Mouse (Mus musculus) kidney, postnatal 0 days (tissue): Measurements from ENCODE around the gene Met. TPM values are rescaled to one million over a fixed set of nuclear protein-coding genes. Genes with fewer than 3 reads are reported as not detected.

Source experiments
- ATAC-seq: fragments of 200-750 bp; cut with Nextera tagmentation; replicated peaks from 2 replicates; pipeline ENCODE4 v1.8.0; 2017; ENCODE audit warnings: low read depth, moderate number of reproducible peaks, moderate TSS enrichment, moderate library complexity; ENCODE audit not compliant: low FRiP score
- DNase-seq: peaks from one replicate; pipeline ENCODE4 v3.0.0-alpha.2; 2016; ENCODE audit warnings: low spot score
- H3K27ac ChIP-seq: fragments of 300-500 bp; sonication (generic); 2 replicates; pipeline ENCODE4 v1.5.1; 2014; ENCODE audit warnings: mild to moderate bottlenecking
- H3K27me3 ChIP-seq: fragments of 300-500 bp; sonication (generic); 2 replicates; pipeline ENCODE4 v1.6.1; 2014; ENCODE audit warnings: low read length, mixed read lengths; ENCODE audit not compliant: insufficient read depth
- H3K36me3 ChIP-seq: fragments of 300-500 bp; sonication (generic); 2 replicates; pipeline ENCODE4 v1.6.1; 2014; ENCODE audit warnings: low read length, mixed read lengths; ENCODE audit not compliant: insufficient read depth
- H3K4me1 ChIP-seq: fragments of 300-500 bp; sonication (generic); replicated peaks from 2 replicates; pipeline ENCODE4 v1.6.1; 2014; ENCODE audit warnings: antibody characterized with exemption, low read length, mixed read lengths; ENCODE audit not compliant: insufficient read depth
- H3K4me2 ChIP-seq: fragments of 300-500 bp; sonication (generic); 2 replicates; pipeline ENCODE4 v1.6.1; 2014; ENCODE audit warnings: mild to moderate bottlenecking, low read length, moderate library complexity, mixed read lengths
- H3K4me3 ChIP-seq: fragments of 300-500 bp; sonication (generic); replicated peaks from 2 replicates; pipeline ENCODE4 v1.5.1; 2014; ENCODE audit warnings: low read depth, low read length
- H3K9ac ChIP-seq: fragments of 300-500 bp; sonication (generic); 2 replicates; pipeline ENCODE4 v1.6.1; 2014; ENCODE audit warnings: low read depth, low read length
- H3K9me3 ChIP-seq: fragments of 300-500 bp; sonication (generic); replicated peaks from 2 replicates; pipeline ENCODE4 v1.6.1; 2016; ENCODE audit warnings: low read length, inconsistent platforms, mixed read lengths
- CTCF ChIP-seq: IDR thresholded peaks from 2 replicates; pipeline ENCODE4 v1.5.1; 2016; ENCODE audit warnings: antibody characterized with exemption, low read depth, mild to moderate bottlenecking, moderate library complexity
- WGBS: fragments of 180-500 bp; shearing (Covaris S2); extraction: QIAGEN DNeasy Blood & Tissue Kit; methylation state at CpG from one replicate; pipeline ENCODE4 v1.1.7; 2014; 5-methylcytosine and 5-hydroxymethylcytosine counted together
- polyA plus RNA-seq: library from polyadenylated mRNA; unstranded; fragments of >200 nt; fragmentation: Nextera tagmentation; extraction: Ambion mirVana; gene quantifications from 2 replicates; pipeline ENCODE4 v1.2.1, GENCODE M21; 2015

Met gene
- polyA plus RNA-seq, 1 experiment from 2014 or later: 17.9 TPM

DNA sequence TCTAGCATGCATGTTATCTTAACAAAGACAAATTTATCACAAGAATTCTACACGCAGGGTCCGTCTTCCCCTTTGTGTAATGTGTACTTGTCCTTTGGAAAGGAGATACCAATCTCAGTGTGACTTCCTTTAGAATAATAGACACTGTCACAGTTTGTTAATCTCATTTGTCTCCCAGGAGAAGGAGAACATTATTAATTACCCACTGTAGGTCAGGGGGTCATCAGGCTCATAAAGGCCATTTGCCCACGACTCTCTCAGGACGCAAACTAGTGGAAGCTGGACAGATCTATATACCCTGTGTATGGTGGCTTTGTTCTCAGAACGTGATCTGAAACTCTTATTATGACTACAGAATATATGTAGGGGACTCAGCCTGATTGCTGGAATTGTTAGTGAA, 12.3 kb upstream of the Met start:
- no peak overlapping the region for H3K4me3 ChIP-seq
- WGBS: 19% methylated on average over 5 of the region's 5 CpGs
- H3K4me1 ChIP-seq: no peaks in the 10 kb centered on the region
- no peak for TF ChIP-seq CTCF
- H3K36me3 ChIP-seq: no peaks in the 10 kb centered on the region
- no peak overlapping the region for H3K9ac ChIP-seq
- no peaks in the 10 kb centered on the region for H3K27me3 ChIP-seq
- H3K4me2 ChIP-seq: no peak overlapping the region
- H3K9me3 ChIP-seq: no peaks in the 10 kb centered on the region
- DNase-seq (peak; percentile 36), ATAC-seq (no peak)
- H3K27ac ChIP-seq: no peak overlapping the region

DNA sequence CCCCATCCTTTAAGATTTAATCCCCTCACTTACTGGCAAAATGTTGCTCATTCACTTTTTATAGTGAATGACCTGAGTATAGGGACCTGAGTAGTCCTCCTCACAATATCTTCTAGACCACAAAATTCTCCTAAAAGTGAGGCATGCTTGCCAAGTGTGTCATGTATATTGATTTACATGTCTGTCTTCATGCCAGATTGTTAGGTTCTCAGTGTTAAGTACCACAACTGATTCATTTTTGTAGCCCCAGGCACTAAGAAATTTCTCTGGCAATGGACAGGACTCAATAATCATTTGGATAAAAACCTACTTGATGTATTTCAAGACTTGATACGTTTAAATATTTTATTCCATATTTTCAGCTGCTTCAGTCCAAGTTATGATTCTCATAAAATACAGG, 8.5 kb upstream of the Met start:
- ATAC-seq: no peak
- Histone ChIP-seq H3K4me1 (no peaks in the 10 kb centered on the region), H3K36me3 (no peaks in the 10 kb centered on the region), H3K27ac (no peak overlapping the region), H3K9me3 (no peaks in the 10 kb centered on the region), H3K9ac (no peak overlapping the region), H3K4me3 (no peak overlapping the region), H3K4me2 (no peak overlapping the region), H3K27me3 (no peaks in the 10 kb centered on the region)
- DNase-seq: no peak
- 91% methylated on average over 1 of the region's 1 CpGs for WGBS
- TF ChIP-seq CTCF: no peak

DNA sequence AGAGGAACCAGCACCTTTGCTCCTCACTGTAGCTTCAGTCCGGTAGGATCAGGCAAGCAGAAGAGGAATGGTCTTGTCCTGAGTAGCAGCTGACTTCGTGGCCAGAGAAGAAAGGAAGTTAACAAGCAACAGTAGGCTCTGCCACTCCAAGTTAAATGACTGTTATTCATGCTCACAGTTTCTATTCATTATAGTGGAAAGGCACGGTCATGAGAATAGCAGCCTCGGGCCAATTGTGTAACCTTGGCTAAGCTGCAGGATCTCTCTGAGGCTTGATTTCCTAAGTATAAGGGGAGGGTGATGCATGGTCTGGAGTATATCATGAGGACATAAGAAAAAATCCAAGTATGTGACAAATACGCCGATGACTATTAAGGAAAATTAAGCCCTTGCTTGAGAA, 4.0 kb upstream of the Met start:
- no peak for ATAC-seq
- WGBS: 76% methylated on average over 6 of the region's 6 CpGs
- H3K9me3 ChIP-seq: no peaks in the 10 kb centered on the region

DNA sequence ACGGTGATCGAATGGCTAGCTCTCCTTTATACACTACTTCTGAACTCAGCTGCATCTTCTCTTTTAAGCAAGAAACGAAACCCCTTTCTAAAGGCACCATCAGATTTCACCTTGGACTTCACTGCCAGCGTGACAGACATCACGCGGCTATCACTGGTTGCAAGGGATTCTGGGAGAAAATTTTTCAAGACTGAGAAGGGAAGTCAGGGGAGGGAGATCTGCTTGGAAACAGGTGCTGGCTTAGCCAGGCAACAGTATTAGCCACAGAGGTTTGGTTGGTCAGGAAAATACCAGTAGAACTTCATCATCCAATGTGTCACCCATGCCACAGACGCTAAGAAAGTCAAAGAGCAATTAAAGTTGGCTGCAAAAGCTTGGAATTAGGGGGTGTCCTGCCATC, 2.2 kb upstream of the Met start:
- ATAC-seq (no peak), DNase-seq (no peak)
- Histone ChIP-seq H3K4me1 (no peaks in the 10 kb centered on the region), H3K4me3 (no peak overlapping the region), H3K36me3 (no peaks in the 10 kb centered on the region), H3K27ac (no peak overlapping the region), H3K27me3 (no peaks in the 10 kb centered on the region), H3K4me2 (no peak overlapping the region), H3K9me3 (no peaks in the 10 kb centered on the region), H3K9ac (no peak overlapping the region)
- TF ChIP-seq CTCF: no peak
- WGBS: 80% methylated on average over 7 of the region's 7 CpGs

More for the DNA sequence above, 4.0 kb upstream of the Met start:
- Histone ChIP-seq H3K4me2 (no peak overlapping the region), H3K27me3 (no peaks in the 10 kb centered on the region), H3K36me3 (no peaks in the 10 kb centered on the region), H3K9ac (no peak overlapping the region), H3K4me1 (no peaks in the 10 kb centered on the region), H3K4me3 (no peak overlapping the region), H3K27ac (no peak overlapping the region)
- no peak for DNase-seq
- TF ChIP-seq CTCF: no peak

DNA sequence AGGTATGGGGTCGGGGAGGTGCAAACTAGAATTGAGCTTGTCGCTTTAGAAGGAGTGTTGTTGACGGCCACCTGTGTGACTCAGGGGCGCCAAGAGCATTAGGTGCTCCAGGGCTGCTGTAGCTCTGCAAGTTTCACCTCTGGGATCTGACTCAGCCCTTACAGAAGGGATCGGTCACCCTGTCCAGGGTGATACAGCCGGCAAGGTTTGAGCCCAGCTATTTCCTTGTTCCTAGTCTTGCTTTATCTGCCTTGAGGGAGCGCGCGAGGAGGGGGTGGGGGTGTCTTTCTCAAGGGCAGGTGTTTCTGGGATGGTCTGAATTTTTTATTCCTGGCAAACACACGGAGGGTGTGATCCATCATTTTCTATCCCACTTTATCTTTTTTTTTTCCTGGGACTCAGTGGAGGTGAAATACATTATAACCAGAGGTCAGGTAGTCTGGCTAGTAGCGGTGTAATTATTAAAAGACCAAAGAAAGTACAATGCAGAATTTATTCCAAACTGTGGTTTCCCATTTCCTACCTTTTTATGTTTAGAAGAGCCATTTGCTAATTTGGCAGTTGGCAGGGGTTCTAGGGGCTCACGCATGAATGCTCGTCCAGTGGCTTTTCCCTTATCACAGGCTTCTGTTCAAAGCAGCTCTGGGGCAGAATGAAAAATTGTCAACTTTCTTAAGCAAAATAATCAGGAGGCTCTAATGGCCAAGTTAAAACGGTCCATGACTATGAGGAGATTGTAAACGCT, 853 bp downstream of the Met start:
- Histone ChIP-seq H3K4me2 (peak overlapping the region; percentile 98), H3K4me3 (peak overlapping the region; percentile 71), H3K9ac (peak overlapping the region; percentile 74), H3K9me3 (no peaks in the 10 kb centered on the region), H3K27ac (peak overlapping the region; percentile 92), H3K27me3 (no peaks in the 10 kb centered on the region), H3K36me3 (no peaks in the 10 kb centered on the region), H3K4me1 (no peaks in the 10 kb centered on the region)
- no peak for TF ChIP-seq CTCF
- ATAC-seq (peak; percentile 81), DNase-seq (peak; percentile 40)
- WGBS: 6% methylated on average over 15 of the region's 15 CpGs

DNA sequence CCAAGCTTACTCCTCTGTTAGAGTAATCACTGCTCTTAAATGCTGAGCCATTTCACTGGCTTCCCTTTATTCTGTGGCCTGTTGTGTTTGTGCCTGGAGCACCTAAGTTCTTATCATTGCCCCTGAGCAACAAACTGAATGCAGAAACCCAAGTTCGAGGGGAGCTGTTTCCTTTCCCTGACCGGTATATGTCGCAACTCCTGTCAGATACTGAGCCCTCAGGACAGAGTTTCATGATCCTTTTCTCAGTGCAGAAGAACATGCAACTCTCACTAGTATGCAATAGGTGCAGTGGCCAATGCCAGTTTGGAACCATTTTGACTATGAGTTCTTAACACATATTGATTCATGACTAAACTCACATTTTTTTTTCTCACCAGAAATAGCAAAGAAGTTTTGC, 2.9 kb downstream of the Met start:
- H3K4me2 ChIP-seq: peak overlapping the region; percentile 30
- 55% methylated on average over 3 of the region's 3 CpGs for WGBS
- no peaks in the 10 kb centered on the region for H3K27me3 ChIP-seq
- H3K36me3 ChIP-seq: no peaks in the 10 kb centered on the region
- TF ChIP-seq CTCF: no peak
- no peak overlapping the region for H3K9ac ChIP-seq
- H3K4me1 ChIP-seq: no peaks in the 10 kb centered on the region
- no peak for DNase-seq
- ATAC-seq: no peak
- no peak overlapping the region for H3K4me3 ChIP-seq
- no peak overlapping the region for H3K27ac ChIP-seq
- H3K9me3 ChIP-seq: no peaks in the 10 kb centered on the region

DNA sequence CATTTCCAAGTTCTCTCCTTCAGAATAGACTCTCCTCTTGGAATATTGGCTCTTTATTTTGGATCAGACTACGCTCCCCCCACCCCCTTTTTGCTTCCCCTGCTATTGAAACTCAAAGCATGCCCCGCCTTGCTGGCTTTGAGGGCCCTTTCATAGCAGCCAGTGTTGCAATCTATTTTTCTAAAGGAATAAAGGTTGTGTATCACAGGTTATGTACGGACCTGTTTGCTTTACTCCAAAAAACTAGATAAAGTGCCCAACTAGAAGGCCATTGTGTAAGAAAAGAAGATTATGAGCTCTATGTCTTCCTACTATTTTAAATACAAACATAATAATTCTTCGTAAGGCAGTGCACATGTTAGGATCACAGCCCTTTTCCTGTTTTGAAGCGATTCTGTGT, 5.4 kb downstream of the Met start:
- H3K4me2 ChIP-seq: no peak overlapping the region
- no peaks in the 10 kb centered on the region for H3K36me3 ChIP-seq
- TF ChIP-seq CTCF: no peak
- no peak overlapping the region for H3K4me3 ChIP-seq
- no peak for DNase-seq
- WGBS: 84% methylated on average over 5 of the region's 5 CpGs
- H3K9ac ChIP-seq: no peak overlapping the region
- H3K9me3 ChIP-seq: no peaks in the 10 kb centered on the region
- H3K4me1 ChIP-seq: no peaks in the 10 kb centered on the region
- no peaks in the 10 kb centered on the region for H3K27me3 ChIP-seq
- no peak for ATAC-seq
- no peak overlapping the region for H3K27ac ChIP-seq
